Mouse (Mus musculus) heart, postnatal 4 days (tissue): ENCODE data around the gene Gapdhs. TPM values are rescaled to one million over a fixed set of nuclear protein-coding genes. Genes with fewer than 3 reads are reported as not detected.
A peak's percentile ranks its signal among the peaks of the same experiment; 100 is the strongest.
"Not testable (repeated sequence)": the region's sequence is repeated elsewhere in the genome, so short reads cannot be mapped to it uniquely, and the experiment has no call there.

Experiments
- DNase-seq: peaks from one replicate; pipeline ENCODE4 v3.0.0; 2021
- total RNA-seq, 2 experiments: library from RNA; stranded (reverse); gene quantifications; 2 replicates each; pipeline ENCODE4 v1.2.3; 2021

Gapdhs gene
- total RNA-seq, 2 experiments from 2014 or later, result not detected

DNA sequence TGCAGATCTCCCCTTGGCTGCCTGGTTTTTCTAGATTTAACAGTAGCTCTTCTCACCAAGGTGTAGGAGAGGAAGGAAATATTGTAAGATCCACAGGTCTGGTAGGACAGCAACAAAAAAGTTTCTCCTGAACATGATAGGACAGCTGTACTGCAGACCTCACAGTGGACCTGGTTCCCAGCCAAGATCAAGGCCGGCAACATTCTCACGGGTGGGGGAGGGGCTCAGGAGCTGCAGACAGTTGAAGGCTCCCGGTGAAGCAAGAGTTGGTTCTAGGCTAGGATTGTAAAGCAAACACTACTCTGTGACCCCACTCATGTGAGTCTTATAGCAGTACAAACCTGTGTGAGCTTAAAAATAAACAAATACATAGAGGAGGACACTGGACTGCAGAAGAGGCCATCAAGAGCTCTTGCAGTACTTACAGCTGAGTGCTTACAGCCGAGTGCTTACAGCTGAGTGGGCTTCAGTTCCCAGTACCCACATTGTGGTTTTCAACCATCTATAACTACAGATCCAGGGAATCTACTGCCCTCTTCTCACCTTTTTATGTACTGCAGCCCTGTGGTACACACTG, 629 bp upstream of the Gapdhs start:
- DNase-seq, result peak; percentile 72

DNA sequence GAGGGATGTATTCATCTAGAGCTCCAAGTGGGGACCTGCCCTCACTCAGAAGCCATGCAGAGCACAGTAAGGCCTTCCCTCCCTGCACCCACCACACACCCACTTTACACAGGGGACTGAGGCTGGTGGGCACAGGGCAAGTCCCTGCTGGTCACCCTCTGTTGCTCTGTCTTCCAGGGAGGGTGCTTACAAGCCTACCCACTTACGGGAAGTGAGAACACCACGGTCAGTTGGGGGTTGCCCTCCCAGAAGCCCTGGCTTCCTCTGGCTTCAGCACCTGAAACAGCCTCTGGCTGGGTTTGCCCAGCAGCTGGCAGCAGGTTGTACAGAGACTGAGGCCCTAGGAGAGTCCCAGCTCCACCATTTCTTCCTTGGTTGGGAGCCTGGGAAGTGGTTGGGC, 911 bp downstream of the Gapdhs start:
- DNase-seq, result not testable (repeated sequence)

DNA sequence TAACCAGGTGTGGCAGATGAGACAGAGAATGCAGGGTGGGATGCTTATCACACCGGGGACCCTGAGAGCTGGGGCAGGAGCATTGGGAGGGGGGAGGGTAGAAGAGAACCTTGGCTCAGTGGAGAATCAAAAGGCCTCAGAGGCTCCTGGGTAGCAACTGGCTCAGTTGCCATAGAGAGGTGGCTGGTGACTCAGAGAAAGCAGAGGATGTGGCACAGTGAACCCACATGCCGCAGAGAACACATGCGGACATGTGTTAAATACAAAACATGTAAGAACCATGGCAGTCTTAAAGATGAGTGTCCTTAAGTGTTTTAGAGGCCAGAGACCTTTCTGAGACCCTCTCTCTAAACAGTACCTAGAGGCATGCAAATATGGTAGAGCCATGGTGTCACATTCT, 7.3 kb downstream of the Gapdhs start:
- DNase-seq, result no peak

GRCm38 (mm10) chr7:30730064-30730722, 13.3 kb downstream of the Gapdhs start:
- DNase-seq, result not testable (repeated sequence)

GRCm38 (mm10) chr7:30729396-30730063, 14.0 kb downstream of the Gapdhs start, which contains the start of gene Tmem147:
Gene Tmem147, minus strand, starts transcription at chr7:30729540.
- DNase-seq, result peak; percentile 94

- no peak for DNase-seq
These were observed 14.6 kb downstream of the Gapdhs start for GRCm38 (mm10) chr7:30728739-30729395.

- DNase-seq, result no peak
These were observed 15.3 kb downstream of the Gapdhs start for GRCm38 (mm10) chr7:30728214-30728613.

GRCm38 (mm10) chr7:30723274-30723953, 20.1 kb downstream of the Gapdhs start:
- DNase-seq, result no peak

- DNase-seq, result no peak
These were observed 22.2 kb downstream of the Gapdhs start for GRCm38 (mm10) chr7:30721286-30721685.

DNA sequence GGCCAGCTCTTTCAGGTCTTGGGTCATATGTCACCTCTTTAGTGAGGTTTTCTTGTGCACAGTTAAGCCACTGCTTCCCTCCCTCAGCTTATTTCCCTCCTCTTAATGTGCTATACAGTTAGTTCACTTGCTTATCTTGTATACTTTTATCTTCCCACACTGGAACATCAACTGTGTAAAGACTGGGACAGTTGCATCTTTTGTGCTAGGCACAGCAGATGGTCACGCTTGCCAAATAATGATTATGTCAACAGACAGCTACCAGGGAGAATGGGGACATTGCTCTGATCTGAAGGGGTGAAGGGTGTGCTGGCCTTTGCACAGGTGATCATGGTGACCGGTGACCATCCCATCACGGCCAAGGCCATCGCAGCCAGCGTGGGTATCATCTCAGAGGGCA, 23.8 kb downstream of the Gapdhs start:
- no peak for DNase-seq

DNA sequence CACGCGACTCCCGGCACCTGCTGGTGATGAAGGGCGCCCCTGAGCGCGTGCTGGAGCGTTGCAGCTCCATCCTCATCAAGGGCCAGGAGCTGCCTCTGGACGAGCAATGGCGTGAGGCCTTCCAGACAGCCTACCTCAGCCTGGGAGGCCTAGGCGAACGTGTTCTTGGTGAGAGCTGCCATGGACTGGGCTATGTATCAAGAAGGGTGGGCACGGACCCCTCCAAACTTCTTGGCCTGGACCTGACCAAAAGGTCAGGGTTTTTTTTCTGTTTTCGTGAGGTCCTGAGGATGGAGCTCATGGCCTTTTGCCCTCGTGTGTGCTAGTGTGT, 25.8 kb downstream of the Gapdhs start:
- DNase-seq, result no peak

DNA sequence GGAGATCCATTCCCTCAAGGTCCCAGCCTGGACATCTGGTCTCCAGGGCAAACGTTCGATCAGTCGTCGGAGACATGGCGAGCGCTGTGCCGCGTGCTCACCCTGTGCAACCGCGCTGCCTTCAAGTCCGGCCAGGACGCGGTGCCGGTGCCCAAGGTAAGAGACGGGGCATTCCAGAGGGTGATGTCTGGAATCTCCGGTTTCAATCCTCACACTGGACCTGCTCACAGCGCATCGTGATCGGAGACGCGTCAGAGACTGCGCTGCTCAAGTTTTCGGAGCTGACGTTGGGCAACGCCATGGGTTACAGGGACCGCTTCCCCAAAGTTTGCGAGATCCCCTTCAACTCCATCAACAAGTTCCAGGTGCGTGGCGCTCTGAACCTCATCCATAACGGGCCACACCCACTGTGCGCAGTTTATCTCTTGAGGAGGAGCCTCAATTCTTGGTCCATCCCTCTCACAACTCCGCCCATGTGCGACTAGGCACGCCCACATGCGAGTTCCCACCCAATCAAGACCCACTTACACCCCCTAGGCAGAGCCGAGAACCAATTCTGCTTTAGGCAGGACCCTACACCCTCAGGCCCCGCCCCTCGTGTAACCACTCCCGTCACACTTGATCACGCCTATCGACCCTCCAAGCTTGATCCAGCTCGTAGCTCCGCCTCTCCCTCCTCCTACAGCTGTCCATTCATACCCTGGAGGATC, 26.3 kb downstream of the Gapdhs start:
- peak; percentile 61 for DNase-seq

DNA sequence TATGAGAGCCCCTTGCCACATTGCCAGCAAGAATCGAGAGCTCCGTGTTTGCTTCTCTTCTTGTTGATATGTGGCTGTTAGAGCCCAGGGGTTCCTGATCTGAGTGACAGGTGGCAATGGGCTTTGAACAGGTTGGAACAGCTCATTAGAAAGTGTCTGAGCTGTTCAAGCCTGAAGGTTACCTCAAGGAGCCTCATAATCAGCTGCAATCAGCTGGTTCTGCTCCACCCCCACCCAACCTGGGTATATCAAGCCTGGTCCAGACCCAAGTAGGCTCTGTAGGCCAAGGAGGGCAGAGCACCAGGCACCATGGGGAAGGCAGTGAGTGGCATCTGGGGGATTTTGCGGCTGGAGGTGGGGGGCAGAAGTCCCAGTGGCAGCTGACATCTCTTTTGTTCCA, 31.5 kb downstream of the Gapdhs start, which contains the start of gene Atp4a:
Atp4a (plus strand) TSS at position 268 of the 400 bp plus-strand sequence.
- DNase-seq, result no peak

DNA sequence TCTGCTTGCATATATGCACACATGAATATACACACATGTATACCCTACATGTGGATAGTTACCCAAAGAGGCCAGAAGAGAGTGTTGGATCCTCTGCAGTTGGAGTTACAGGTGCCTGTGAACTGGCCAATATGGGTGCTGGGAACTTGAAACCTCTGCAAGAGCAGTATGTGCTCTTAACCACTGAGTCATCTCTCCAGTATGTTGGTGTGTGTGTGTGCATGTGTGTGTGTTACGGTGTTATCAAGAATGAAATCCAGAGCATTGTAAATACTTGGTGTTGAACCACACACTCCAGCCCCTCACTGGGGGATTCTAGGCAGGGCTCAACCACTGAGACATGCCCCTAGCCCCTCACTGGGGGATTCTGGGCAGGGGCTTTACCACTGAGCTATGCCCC, 36.0 kb downstream of the Gapdhs start:
- no peak for DNase-seq

DNA sequence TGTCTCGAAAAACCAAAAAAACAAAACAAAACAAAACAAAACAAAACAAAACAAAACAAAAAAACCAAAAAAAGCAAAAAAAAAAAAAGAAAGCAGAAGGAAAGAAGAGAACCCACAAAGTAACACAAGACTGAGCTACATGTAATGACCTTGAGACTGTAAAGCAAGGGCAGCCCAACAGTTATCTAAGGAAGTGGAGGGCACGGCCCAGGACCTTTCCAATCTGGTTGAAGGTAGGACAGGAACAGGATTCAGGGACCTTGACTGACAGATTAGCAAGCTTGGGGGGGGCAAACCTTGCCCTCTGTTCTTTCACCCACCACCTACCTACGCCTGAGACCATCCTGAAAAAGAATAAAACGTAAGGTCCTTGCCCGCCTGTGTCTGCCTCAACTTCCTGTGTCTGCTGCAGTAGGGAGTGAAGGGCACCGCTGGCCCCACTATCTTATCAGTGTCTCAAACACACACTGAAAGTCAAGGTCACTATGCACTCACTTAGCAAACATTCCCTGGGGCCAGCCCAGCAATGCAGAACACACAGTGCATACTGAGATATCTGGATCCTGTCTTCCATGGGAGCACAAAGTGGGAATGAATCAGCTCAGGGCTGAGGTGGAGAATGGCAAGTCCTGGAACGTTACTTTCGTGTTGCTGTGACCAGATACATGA, 37.1 kb downstream of the Gapdhs start:
- peak; percentile 35 for DNase-seq

DNA sequence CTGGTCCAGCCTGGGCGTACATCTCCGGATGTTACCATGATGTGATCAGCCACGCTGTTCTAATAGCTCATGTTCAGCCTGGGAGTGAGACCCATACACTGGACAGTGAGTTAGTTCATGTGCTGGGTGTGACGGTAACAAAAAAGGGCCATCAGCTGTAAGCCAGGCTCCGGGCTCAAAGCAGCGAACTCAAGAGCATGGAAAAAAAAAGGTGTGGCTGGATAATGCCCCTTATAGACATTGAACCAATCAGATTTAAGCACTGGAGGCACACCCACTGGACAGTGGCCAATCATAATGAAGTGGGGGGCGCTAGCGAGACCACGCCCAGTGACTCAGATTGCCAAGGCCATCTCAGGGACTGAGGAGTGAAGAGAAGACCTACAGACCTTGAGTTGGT, 44.9 kb downstream of the Gapdhs start, which contains the start of gene 2200002J24Rik:
2200002J24Rik (plus strand) TSS at position 338 of the 400 bp plus-strand sequence.
- peak; percentile 27 for DNase-seq

DNA sequence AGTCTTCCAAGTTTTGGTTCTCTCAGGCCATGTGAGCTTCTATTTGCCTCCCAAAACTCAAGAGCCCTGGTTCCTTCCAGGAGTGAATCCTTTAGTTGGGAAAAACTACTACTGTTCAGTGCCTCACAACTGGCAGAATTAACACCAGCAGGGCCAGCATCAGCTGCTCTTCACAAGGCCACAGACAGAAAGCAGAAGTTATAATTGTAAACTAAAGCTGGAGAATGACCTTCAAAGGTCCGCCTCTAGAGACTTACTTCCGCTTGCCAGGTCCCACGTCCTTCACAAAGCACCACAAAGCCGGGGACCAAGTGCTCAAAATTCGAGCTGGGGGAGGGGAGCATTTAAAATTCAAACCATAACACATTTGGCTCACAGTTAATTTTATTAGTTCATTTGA, 45.4 kb downstream of the Gapdhs start:
- DNase-seq, result no peak

GRCm38 (mm10) chr7:30688325-30688724, 55.2 kb downstream of the Gapdhs start:
- DNase-seq, result no peak

DNA sequence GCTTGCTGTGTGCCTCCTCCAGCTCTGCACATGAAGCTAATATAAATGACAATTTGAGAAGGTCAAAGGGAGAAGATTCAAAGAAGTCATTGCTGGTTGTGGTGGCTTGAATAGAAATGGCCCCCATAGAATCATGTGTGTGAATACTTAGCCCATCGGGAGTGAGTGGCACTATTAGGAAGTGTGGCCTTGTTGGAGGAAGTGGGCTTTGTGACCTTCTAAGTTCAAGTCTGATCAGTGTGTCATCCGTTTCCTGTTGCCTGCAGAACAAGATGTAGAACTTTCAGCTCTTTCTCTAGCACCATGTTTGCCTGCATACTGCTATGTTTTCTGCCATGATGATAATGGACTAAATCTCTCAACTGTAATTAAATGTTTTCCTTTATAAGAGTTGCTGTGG, 60.1 kb downstream of the Gapdhs start:
- DNase-seq, result no peak

DNA sequence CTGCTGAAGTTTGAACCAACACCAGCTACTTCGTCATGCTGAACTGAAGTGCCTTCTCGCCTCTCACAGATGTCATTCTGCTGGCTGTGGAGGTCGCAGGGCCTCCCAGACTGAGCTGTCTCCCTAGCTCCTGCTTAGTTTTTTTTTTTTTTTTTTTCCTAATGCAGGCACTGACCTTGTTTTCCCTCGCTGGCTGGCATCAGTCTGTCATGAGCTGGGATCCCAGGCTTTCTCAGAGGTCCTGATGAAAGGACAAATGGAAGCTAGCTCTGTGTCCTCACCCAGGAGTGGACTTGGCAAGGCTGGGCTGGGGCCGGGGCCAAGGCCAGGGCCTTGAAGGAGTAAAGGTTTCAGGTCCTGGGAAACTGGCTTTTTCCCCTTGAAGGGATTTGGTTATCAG, 61.6 kb downstream of the Gapdhs start:
- DNase-seq, result peak; percentile 38
